Mouse (Mus musculus): Measurements from ENCODE around the gene Arhgdig. TPM values are rescaled to one million over a fixed set of nuclear protein-coding genes. Genes with fewer than 3 reads are reported as not detected.

Arhgdig gene
- total RNA-seq, 2 experiments from 2014 or later = 95.4 to 98.6 TPM

Other genes starting within 250 kb of the Arhgdig start
- 10 to 100 TPM; 50.6 to 51.4 TPM for gene Capn15, start 222.0 kb downstream of the Arhgdig start, total RNA-seq (2021)
- gene Rab11fip3, start 138.2 kb downstream of the Arhgdig start, total RNA-seq (2021) = 10 to 100 TPM; 97.8 to 98.4 TPM
- 10 to 100 TPM; 29.9 to 35.5 TPM for gene Decr2, start 117.4 kb downstream of the Arhgdig start, total RNA-seq (2021)
- 1 to 10 TPM; 3.2 to 3.9 TPM for gene Nme4, start 112.2 kb downstream of the Arhgdig start, total RNA-seq (2021)
- gene Tmem8, start 94.5 kb downstream of the Arhgdig start, total RNA-seq (2021) = 10 to 100 TPM; 13.8 to 14.0 TPM
- 10 to 100 TPM; 64.3 to 66.9 TPM for gene Mrpl28, start 84.3 kb downstream of the Arhgdig start, total RNA-seq (2021)
- gene Axin1, start 69.1 kb downstream of the Arhgdig start, total RNA-seq (2021) = 10 to 100 TPM; 25.1 to 27.5 TPM
- gene Pdia2, start 8.7 kb downstream of the Arhgdig start, total RNA-seq (2021) = under 1 TPM in 1 of 2 experiments, not detected in 1; 0.35 TPM
- 10 to 100 TPM; 33.1 to 42.2 TPM for gene Rgs11, start 4.8 kb downstream of the Arhgdig start, total RNA-seq (2021)
- 10 to 100 TPM; 14.5 to 22.1 TPM for gene Fam234a, start 36.5 kb upstream of the Arhgdig start, total RNA-seq (2021)
- gene Luc7l, start 45.1 kb upstream of the Arhgdig start, total RNA-seq (2021) = 10 to 100 TPM; 79.0 to 85.3 TPM
- 10 to 100 TPM; 75.1 to 77.0 TPM for gene Neurl1b, start 207.0 kb upstream of the Arhgdig start, total RNA-seq (2021)

Data from left cerebral cortex, adult 18-20 months (tissue).